Mouse (Mus musculus) frontal cortex, adult (tissue): ENCODE measurements around the gene Cdk13.
A peak's percentile ranks its signal among the peaks of the same experiment; 100 is the strongest.

ENCODE experiments used
- ATAC-seq: cut with Nextera tagmentation; 2 replicates; pipeline ENCODE4 v1.9.2; 2017; ENCODE audit warnings: mild to moderate bottlenecking, moderate library complexity, mixed read lengths; ENCODE audit not compliant: low TSS enrichment

The Cdk13 gene

GRCm38 (mm10) chr13:17804909-17805613, at the start of gene Cdk13:
Gene Cdk13 (minus strand): TSS chr13:17805097.
- ATAC-seq, result peak; percentile 84

GRCm38 (mm10) chr13:17843336-17843735, 38.4 kb upstream of the Cdk13 start:
- no peak for ATAC-seq

GRCm38 (mm10) chr13:17842756-17843155, 37.9 kb upstream of the Cdk13 start:
- no peak for ATAC-seq

GRCm38 (mm10) chr13:17839137-17839536, 34.2 kb upstream of the Cdk13 start:
- peak; percentile 80 for ATAC-seq

- ATAC-seq, result peak; percentile 87
Observed at GRCm38 (mm10) chr13:17838484-17838851, 33.6 kb upstream of the Cdk13 start.

- ATAC-seq, result peak; percentile 63
Observed at GRCm38 (mm10) chr13:17837610-17838483, 33.0 kb upstream of the Cdk13 start.

GRCm38 (mm10) chr13:17836808-17837207, 31.9 kb upstream of the Cdk13 start:
- ATAC-seq, result no peak

GRCm38 (mm10) chr13:17832940-17833339, 28.0 kb upstream of the Cdk13 start:
- ATAC-seq, result no peak

- no peak for ATAC-seq
Observed at GRCm38 (mm10) chr13:17817226-17817625, 12.3 kb upstream of the Cdk13 start.

- no peak for ATAC-seq
Observed at GRCm38 (mm10) chr13:17805614-17805975, 698 bp upstream of the Cdk13 start.

- ATAC-seq, result peak; percentile 13
Observed at GRCm38 (mm10) chr13:17804058-17804841, 647 bp downstream of the Cdk13 start.

GRCm38 (mm10) chr13:17803331-17804057, 1.4 kb downstream of the Cdk13 start:
- peak; percentile 29 for ATAC-seq

GRCm38 (mm10) chr13:17802880-17803279, 2.0 kb downstream of the Cdk13 start:
- ATAC-seq, result no peak

GRCm38 (mm10) chr13:17799735-17800134, 5.2 kb downstream of the Cdk13 start:
- ATAC-seq, result no peak

- no peak for ATAC-seq
Observed at GRCm38 (mm10) chr13:17795757-17796456, 9.0 kb downstream of the Cdk13 start.

- ATAC-seq, result no peak
Observed at GRCm38 (mm10) chr13:17783643-17784042, 21.3 kb downstream of the Cdk13 start.

GRCm38 (mm10) chr13:17779923-17780322, 25.0 kb downstream of the Cdk13 start:
- no peak for ATAC-seq

- no peak for ATAC-seq
Observed at GRCm38 (mm10) chr13:17776303-17776702, 28.6 kb downstream of the Cdk13 start.

GRCm38 (mm10) chr13:17775364-17775763, 29.5 kb downstream of the Cdk13 start:
- ATAC-seq, result no peak

GRCm38 (mm10) chr13:17773112-17773511, 31.8 kb downstream of the Cdk13 start:
- no peak for ATAC-seq

GRCm38 (mm10) chr13:17772574-17772973, 32.3 kb downstream of the Cdk13 start:
- peak; percentile 98 for ATAC-seq
